Mouse (Mus musculus): ENCODE results near the gene Pin1rt1.

DNA sequence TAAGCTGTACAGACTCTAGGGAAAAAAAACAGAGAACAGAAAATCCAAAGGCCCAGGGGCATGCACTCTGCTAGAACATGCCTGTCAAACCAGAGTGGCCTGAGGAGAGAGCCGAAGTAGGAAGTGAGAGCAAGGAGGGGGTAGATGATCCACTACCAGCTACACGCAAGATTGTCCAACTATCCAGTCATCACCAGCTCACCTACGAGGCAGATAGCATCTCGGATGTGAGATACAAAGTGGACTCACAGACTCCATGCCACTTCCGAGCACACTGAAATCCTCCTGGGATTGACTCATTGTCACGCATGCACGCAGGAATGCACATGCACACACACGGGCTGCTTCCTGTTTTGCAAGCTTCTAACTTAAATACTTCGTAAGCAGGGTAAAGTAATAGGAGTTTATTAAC is 15.9 kb upstream of the Pin1rt1 start:
- TF ChIP-seq USF1 (IDR thresholded peaks at IDR 0.05; ENCODE audit: low read depth, low read length) = no peak
- peak; percentile 87 for TF ChIP-seq EP300 (IDR thresholded peaks at IDR 0.05; ENCODE audit: low read length)
- no peak for TF ChIP-seq USF2 (conservative IDR thresholded peaks at IDR 0.05; ENCODE audit: low read depth, low read length)
- TF ChIP-seq ZC3H11A (IDR thresholded peaks at IDR 0.05; ENCODE audit: low read depth, low read length) = no peak
- TF ChIP-seq POLR2A (IDR thresholded peaks at IDR 0.05; ENCODE audit: low read depth, low read length) = peak; percentile 57
- peak; percentile 72; the same call in 1 of the 2 replicates for TF ChIP-seq MEF2A (IDR thresholded peaks at IDR 0.05; ENCODE audit: borderline replicate concordance, low read depth, low read length)
- no peak for TF ChIP-seq CTCF (conservative IDR thresholded peaks at IDR 0.05 in 1 of 2, IDR thresholded peaks at IDR 0.05 in 1 of 2; ENCODE audit: low read depth in 2 of 2, low read length in 2 of 2)
- 0 out of 2 replicates have a peak, but pooled peaks have one; percentile 22 for TF ChIP-seq UBTF (IDR thresholded peaks at IDR 0.05; ENCODE audit: low read depth, low read length)
- TF ChIP-seq JUND (conservative IDR thresholded peaks at IDR 0.05; ENCODE audit: low read depth, low read length) = peak; percentile 38; the same call in 1 of the 2 replicates
- 0 out of 2 replicates have a peak, but pooled peaks have one; percentile 39 for TF ChIP-seq KAT2A (IDR thresholded peaks at IDR 0.05; ENCODE audit: insufficient replicate concordance, low read length)
- peak; percentile 63 for TF ChIP-seq CHD2 (IDR thresholded peaks at IDR 0.05; ENCODE audit: low read length)
- 0 out of 2 replicates have a peak, but pooled peaks have one; percentile 23 for TF ChIP-seq TBP (conservative IDR thresholded peaks at IDR 0.05; ENCODE audit: low read depth, low read length)
- TF ChIP-seq HCFC1 (IDR thresholded peaks at IDR 0.05; ENCODE audit: low read depth, low read length) = peak; percentile 50; the same call in 1 of the 2 replicates

All from CH12.LX (cell line).